Mouse (Mus musculus): ENCODE results near the gene Strada.
A peak's percentile ranks its signal among the peaks of the same experiment; 100 is the strongest.
"Not testable (repeated sequence)": the region's sequence is repeated elsewhere in the genome, so short reads cannot be mapped to it uniquely, and the experiment has no call there.

Gene Strada

GRCm38 (mm10) chr11:106202123-106202465, at the start of gene Strada:
TSS of gene Strada (minus strand) at chr11:106202168.
- DNase-seq (ENCODE audit: low read depth, low spot score): no peak

- no peak for DNase-seq (ENCODE audit: low read depth, low spot score)
These were observed 47.4 kb upstream of the Strada start for GRCm38 (mm10) chr11:106249326-106249725.

- no peak for DNase-seq (ENCODE audit: low read depth, low spot score)
These were observed 44.9 kb upstream of the Strada start for GRCm38 (mm10) chr11:106246834-106247233.

- DNase-seq (ENCODE audit: low read depth, low spot score): not testable (repeated sequence)
These were observed 32.0 kb upstream of the Strada start for GRCm38 (mm10) chr11:106233978-106234377.

GRCm38 (mm10) chr11:106220603-106221002, 18.6 kb upstream of the Strada start:
- DNase-seq (ENCODE audit: low read depth, low spot score): no peak

GRCm38 (mm10) chr11:106216730-106217490, 14.9 kb upstream of the Strada start, which contains the start of gene Ddx42:
TSS of gene Ddx42 (plus strand) at chr11:106216926.
- DNase-seq (ENCODE audit: low read depth, low spot score): peak; percentile 99

GRCm38 (mm10) chr11:106215927-106216729, 14.2 kb upstream of the Strada start, which contains the start of gene Ccdc47:
TSS of gene Ccdc47 (minus strand) at chr11:106216344.
- DNase-seq (ENCODE audit: low read depth, low spot score): peak; percentile 100

GRCm38 (mm10) chr11:106215450-106215859, 13.5 kb upstream of the Strada start:
- DNase-seq (ENCODE audit: low read depth, low spot score): no peak

GRCm38 (mm10) chr11:106214856-106215255, 12.9 kb upstream of the Strada start:
- no peak for DNase-seq (ENCODE audit: low read depth, low spot score)

GRCm38 (mm10) chr11:106212771-106213170, 10.8 kb upstream of the Strada start:
- DNase-seq (ENCODE audit: low read depth, low spot score): peak; percentile 42

- no peak for DNase-seq (ENCODE audit: low read depth, low spot score)
These were observed 438 bp downstream of the Strada start for GRCm38 (mm10) chr11:106201337-106202122.

GRCm38 (mm10) chr11:106200756-106201155, 1.2 kb downstream of the Strada start:
- no peak for DNase-seq (ENCODE audit: low read depth, low spot score)

- DNase-seq (ENCODE audit: low read depth, low spot score): not testable (repeated sequence)
These were observed 2.0 kb downstream of the Strada start for GRCm38 (mm10) chr11:106199997-106200396.

GRCm38 (mm10) chr11:106198277-106198676, 3.7 kb downstream of the Strada start:
- DNase-seq (ENCODE audit: low read depth, low spot score): no peak

GRCm38 (mm10) chr11:106195341-106195740, 6.6 kb downstream of the Strada start:
- no peak for DNase-seq (ENCODE audit: low read depth, low spot score)

- DNase-seq (ENCODE audit: low read depth, low spot score): no peak
These were observed 7.1 kb downstream of the Strada start for GRCm38 (mm10) chr11:106194891-106195290.

GRCm38 (mm10) chr11:106194155-106194541, 7.8 kb downstream of the Strada start:
- no peak for DNase-seq (ENCODE audit: low read depth, low spot score)

GRCm38 (mm10) chr11:106193371-106194154, 8.4 kb downstream of the Strada start:
- peak; percentile 99 for DNase-seq (ENCODE audit: low read depth, low spot score)

GRCm38 (mm10) chr11:106192657-106193370, 9.2 kb downstream of the Strada start:
- DNase-seq (ENCODE audit: low read depth, low spot score): no peak

- no peak for DNase-seq (ENCODE audit: low read depth, low spot score)
These were observed 9.7 kb downstream of the Strada start for GRCm38 (mm10) chr11:106192241-106192640.

Data from brain, adult 2 months (tissue).